Mouse (Mus musculus) MEL (cell line): ENCODE results near the gene Smarca2. TPM values are rescaled to one million over a fixed set of nuclear protein-coding genes. Genes with fewer than 3 reads are reported as not detected.
A peak's percentile ranks its signal among the peaks of the same experiment; 100 is the strongest.

ENCODE experiments used
- DNase-seq: peaks from one replicate; pipeline ENCODE4 v3.0.0; 2011; ENCODE audit warnings: low read depth, low spot score
- H3K27ac ChIP-seq: 2 replicates; pipeline ENCODE4 v1.5.1; 2012; ENCODE audit warnings: low read depth, mild to moderate bottlenecking, control low read depth, low read length, moderate library complexity; ENCODE audit not compliant: control insufficient read depth
- H3K27me3 ChIP-seq, 2 experiments: fragments of 150-350 bp in 1 of 2; sonication (generic) in 1 of 2; 2 replicates each; pipeline ENCODE4 v1.6.1; 2012; ENCODE audit warnings: low read length in 2 of 2, mild to moderate bottlenecking in 2 of 2, improper control_type of control experiment in 1 of 2, moderate library complexity in 1 of 2; ENCODE audit not compliant: insufficient read depth in 2 of 2, control insufficient read depth in 1 of 2
- H3K36me3 ChIP-seq, 2 experiments: 2 replicates each; pipeline ENCODE4 v1.6.1; 2012 to 2014; ENCODE audit warnings: low read length in 2 of 2, improper control_type of control experiment in 1 of 2, inconsistent platforms in 1 of 2, mild to moderate bottlenecking in 1 of 2; ENCODE audit not compliant: insufficient read depth in 2 of 2, control insufficient read depth in 1 of 2
- H3K4me1 ChIP-seq, 2 experiments: fragments of 150-350 bp in 1 of 2; sonication (generic) in 1 of 2; 2 replicates each; pipeline ENCODE4 v1.6.1; 2012; ENCODE audit warnings: low read length in 2 of 2, improper control_type of control experiment in 1 of 2, mild to moderate bottlenecking in 1 of 2; ENCODE audit not compliant: insufficient read depth in 2 of 2, control insufficient read depth in 1 of 2
- H3K4me3 ChIP-seq, 2 experiments: fragments of 150-350 bp in 1 of 2; sonication (generic) in 1 of 2; 2 replicates each; pipeline ENCODE4 v1.5.1; 2012; ENCODE audit warnings: low read depth in 2 of 2, low read length in 2 of 2, mild to moderate bottlenecking in 2 of 2, moderate library complexity in 2 of 2, control low read depth in 1 of 2, improper control_type of control experiment in 1 of 2; ENCODE audit not compliant: control insufficient read depth in 1 of 2, insufficient read depth in 1 of 2
- H3K79me2 ChIP-seq: 2 replicates; pipeline ENCODE4 v1.6.1; 2012; ENCODE audit warnings: mild to moderate bottlenecking, low read length, moderate library complexity; ENCODE audit not compliant: control insufficient read depth, poor library complexity, insufficient read depth
- H3K9ac ChIP-seq: 2 replicates; pipeline ENCODE4 v1.6.1; 2012; ENCODE audit warnings: low read depth, mild to moderate bottlenecking, control low read depth, low read length, moderate library complexity; ENCODE audit not compliant: control insufficient read depth, poor library complexity, severe bottlenecking
- H3K9me3 ChIP-seq: fragments of 150-350 bp; sonication (generic); replicated peaks from 2 replicates; pipeline ENCODE4 v1.6.1; 2012; ENCODE audit warnings: mild to moderate bottlenecking, low read length, improper control_type of control experiment, moderate library complexity; ENCODE audit not compliant: insufficient read depth
- BHLHE40 ChIP-seq: IDR thresholded peaks from 2 replicates; pipeline ENCODE4 v1.6.1; 2012; ENCODE audit warnings: low read depth, mild to moderate bottlenecking, inconsistent platforms, low read length, improper control_type of control experiment, borderline replicate concordance
- CHD1 ChIP-seq: IDR thresholded peaks from 2 replicates; pipeline ENCODE4 v1.6.1; 2012; ENCODE audit warnings: low read depth, mild to moderate bottlenecking, inconsistent platforms, low read length, improper control_type of control experiment
- CHD2 ChIP-seq: IDR thresholded peaks from 2 replicates; pipeline ENCODE4 v1.6.1; 2011; ENCODE audit warnings: low read length, improper control_type of control experiment
- ELF1 ChIP-seq: IDR thresholded peaks from 2 replicates; pipeline ENCODE4 v1.6.1; 2014; ENCODE audit warnings: low read depth, mild to moderate bottlenecking, inconsistent platforms, low read length, improper control_type of control experiment, moderate library complexity
- JUND ChIP-seq: IDR thresholded peaks from 2 replicates; pipeline ENCODE4 v1.6.1; 2011; ENCODE audit warnings: low read depth, mild to moderate bottlenecking, improper control_type of control experiment, low read length
- MEF2A ChIP-seq: IDR thresholded peaks from 2 replicates; pipeline ENCODE4 v1.6.1; 2014; ENCODE audit warnings: low read depth, mild to moderate bottlenecking, inconsistent platforms, low read length, improper control_type of control experiment; ENCODE audit not compliant: poor library complexity, insufficient replicate concordance, severe bottlenecking; ENCODE audit errors: extremely low read depth
- MXI1 ChIP-seq: IDR thresholded peaks from 2 replicates; pipeline ENCODE4 v1.6.1; 2011; ENCODE audit warnings: mild to moderate bottlenecking, low read depth, low read length, improper control_type of control experiment
- NRF1 ChIP-seq: IDR thresholded peaks from 2 replicates; pipeline ENCODE4 v1.6.1; 2014; ENCODE audit warnings: low read depth, mild to moderate bottlenecking, inconsistent platforms, low read length, improper control_type of control experiment, moderate library complexity; ENCODE audit not compliant: poor library complexity, insufficient read depth, severe bottlenecking
- POLR2A ChIP-seq, 2 experiments: IDR thresholded peaks; 2 replicates each; pipeline ENCODE4 v1.6.1; 2011 to 2012; ENCODE audit warnings: low read length in 2 of 2, mild to moderate bottlenecking in 2 of 2, control low read depth in 1 of 2, improper control_type of control experiment in 1 of 2, low read depth in 1 of 2, moderate library complexity in 1 of 2; ENCODE audit not compliant: control insufficient read depth in 1 of 2, insufficient read depth in 1 of 2, poor library complexity in 1 of 2
- POLR2AphosphoS5 ChIP-seq: IDR thresholded peaks from 2 replicates; pipeline ENCODE4 v1.6.1; 2012; ENCODE audit warnings: low read depth, borderline replicate concordance, mild to moderate bottlenecking, inconsistent platforms, low read length, moderate library complexity, mixed read lengths
- RAD21 ChIP-seq: IDR thresholded peaks from 2 replicates; pipeline ENCODE4 v1.6.1; 2011; ENCODE audit warnings: mild to moderate bottlenecking, low read depth, low read length, improper control_type of control experiment
- RCOR1 ChIP-seq: IDR thresholded peaks from 2 replicates; pipeline ENCODE4 v1.6.1; 2012; ENCODE audit warnings: low read depth, mild to moderate bottlenecking, inconsistent platforms, low read length, improper control_type of control experiment
- TCF12 ChIP-seq: IDR thresholded peaks from 2 replicates; pipeline ENCODE4 v1.6.1; 2014; ENCODE audit warnings: low read depth, mild to moderate bottlenecking, inconsistent platforms, low read length, improper control_type of control experiment, moderate library complexity
- UBTF ChIP-seq: IDR thresholded peaks from 2 replicates; pipeline ENCODE4 v1.6.1; 2012; ENCODE audit warnings: low read depth, mild to moderate bottlenecking, inconsistent platforms, low read length, improper control_type of control experiment, moderate library complexity, borderline replicate concordance; ENCODE audit not compliant: insufficient read depth
- USF1 ChIP-seq: IDR thresholded peaks from 2 replicates; pipeline ENCODE4 v1.6.1; 2014; ENCODE audit warnings: low read depth, mild to moderate bottlenecking, inconsistent platforms, low read length, improper control_type of control experiment, moderate library complexity
- ZKSCAN1 ChIP-seq: IDR thresholded peaks from 2 replicates; pipeline ENCODE4 v1.6.1; 2012; ENCODE audit warnings: low read depth, mild to moderate bottlenecking, inconsistent platforms, low read length, improper control_type of control experiment, moderate library complexity
- ZMIZ1 ChIP-seq: IDR thresholded peaks from 2 replicates; pipeline ENCODE4 v1.6.1; 2012; ENCODE audit warnings: low read depth, mild to moderate bottlenecking, inconsistent platforms, low read length, improper control_type of control experiment, moderate library complexity
- ZNF384 ChIP-seq: IDR thresholded peaks from 2 replicates; pipeline ENCODE4 v1.6.1; 2012; ENCODE audit warnings: low read depth, mild to moderate bottlenecking, inconsistent platforms, low read length, improper control_type of control experiment
- polyA plus RNA-seq, 2 experiments: library from polyadenylated mRNA; stranded (reverse) in 1 of 2; unstranded in 1 of 2; fragments of >175 nt in 1 of 2; fragments of >200 nt in 1 of 2; gene quantifications; 2 replicates each; pipeline versions ENCODE4 v1.2.1 to v1.2.4; 2012; ENCODE audit warnings: low replicate concordance in 2 of 2, low read depth in 1 of 2; ENCODE audit not compliant: insufficient read length in 2 of 2, insufficient read depth in 1 of 2, missing spikeins in 1 of 2
- total RNA-seq: library from RNA; depleted of rRNA; stranded (reverse); fragments of 300-350 nt; gene quantifications from 2 replicates; pipeline ENCODE4 v1.2.3, GENCODE M21; 2012

The Smarca2 gene
- total and polyA plus RNA-seq, 3 experiments = 6.6 to 23.2 TPM; not detected in 1

DNA sequence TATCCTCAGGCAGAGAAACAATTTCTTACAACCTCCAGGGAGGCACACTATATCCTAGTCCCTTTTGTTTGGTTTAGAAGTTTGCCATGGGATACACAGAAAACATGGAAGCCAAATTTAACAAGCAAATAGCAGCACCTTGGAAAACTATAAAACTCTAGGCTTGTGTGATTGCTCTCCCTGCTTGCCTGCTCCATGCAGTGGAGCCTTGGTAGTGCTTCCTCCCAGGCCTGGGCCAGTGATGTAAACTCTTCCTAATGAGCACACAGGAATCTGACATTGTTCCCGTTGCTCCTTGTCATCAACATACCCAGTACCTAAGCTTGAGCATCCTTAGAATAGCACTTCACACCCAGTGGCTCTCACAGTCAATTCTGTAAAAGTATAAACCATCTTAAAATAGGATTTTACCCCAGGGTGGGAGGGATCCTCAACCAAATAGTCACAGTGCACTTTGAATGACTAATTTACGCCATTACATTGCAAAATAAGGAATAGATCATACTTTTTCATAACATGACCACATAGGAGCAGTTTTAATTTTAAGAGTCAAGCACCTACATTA is 1.5 kb upstream of the Smarca2 start:
- no peak for DNase-seq
- Histone ChIP-seq H3K4me1 (peaks cover 3 to 5% of the 10 kb centered on the region in 2 experiments), H3K4me3 (no peak overlapping the region), H3K79me2 (peaks cover 12% of the 10 kb centered on the region), H3K9me3 (no peaks in the 10 kb centered on the region), H3K27me3 (peaks cover 0 to 2% of the 10 kb centered on the region in 2 experiments; a peak in 1 of 4 replicates), H3K27ac (no peak overlapping the region), H3K36me3 (peaks cover 0 to 7% of the 10 kb centered on the region in 2 experiments; a peak in 2 of 4 replicates), H3K9ac (no peak overlapping the region)
- TF ChIP-seq USF1 (no peak), MEF2A (no peak), CHD1 (no peak), MXI1 (no peak), RCOR1 (no peak), TCF12 (no peak), NRF1 (no peak), POLR2A (IDR thresholded peaks at IDR 0.05; ENCODE audit: control insufficient read depth in 1 of 2, insufficient read depth in 1 of 2, low read depth in 1 of 2, low read length in 2 of 2, poor library complexity in 1 of 2) (no peak), RAD21 (no peak), ELF1 (no peak), CHD2 (no peak), ZMIZ1 (no peak), ZNF384 (no peak), ZKSCAN1 (no peak), JUND (no peak)

DNA sequence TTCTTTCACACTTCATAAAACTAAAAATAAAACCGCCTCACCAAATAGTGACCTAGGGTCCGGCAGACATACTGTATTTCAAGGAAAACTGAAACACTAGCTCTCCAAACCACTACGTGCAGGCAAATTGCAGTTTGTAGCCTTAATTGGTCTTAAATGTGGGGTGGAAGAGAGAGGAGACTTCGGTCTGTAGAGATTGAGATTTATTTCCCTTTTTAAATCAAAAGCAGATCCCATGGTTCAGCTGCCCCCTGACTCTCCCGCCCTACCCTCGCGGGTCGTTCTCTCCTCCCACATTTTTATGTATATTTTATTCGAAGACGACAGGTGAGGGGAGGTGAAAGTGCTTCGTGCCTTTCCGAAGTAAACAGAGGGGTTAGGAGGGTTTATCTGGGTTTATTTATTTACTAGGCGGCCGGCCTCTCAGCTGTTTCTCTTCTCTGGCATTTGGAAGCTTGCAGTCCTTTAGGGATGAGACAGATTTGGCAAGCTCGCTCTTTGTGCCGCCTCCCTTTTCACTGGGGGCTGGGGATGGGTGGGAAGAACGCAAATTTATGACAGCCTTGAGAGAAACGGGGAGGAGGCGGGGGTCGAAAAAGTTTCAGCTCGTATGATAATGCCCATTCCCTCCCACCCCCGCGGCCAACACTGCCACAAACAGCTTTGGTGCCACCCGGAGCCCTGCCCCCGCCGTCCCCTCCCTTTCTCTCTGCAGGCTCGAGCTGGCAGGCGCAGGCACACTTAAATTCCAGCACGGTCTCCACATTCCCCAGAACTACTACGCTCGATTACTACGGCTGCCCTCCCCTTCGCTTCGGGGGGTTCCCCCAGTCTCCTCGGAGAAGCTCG is 720 bp upstream of the Smarca2 start:
- DNase-seq = peak; percentile 18
- H3K4me3 ChIP-seq = peak overlapping the region; percentile 88 to 90
- TF ChIP-seq RCOR1 (0 out of 2 replicates have a peak, but pooled peaks have one; percentile 31), BHLHE40 (0 out of 2 replicates have a peak, but pooled peaks have one; percentile 11), UBTF (0 out of 2 replicates have a peak, but pooled peaks have one; percentile 15), POLR2AphosphoS5 (no peak)
- H3K27ac ChIP-seq = peak overlapping the region; percentile 59
- H3K9ac ChIP-seq = peak overlapping the region; percentile 83
- peaks cover 7 to 10% of the 10 kb centered on the region in 2 experiments for H3K4me1 ChIP-seq
- peaks cover 0 to 14% of the 10 kb centered on the region in 2 experiments; a peak in 2 of 4 replicates for H3K36me3 ChIP-seq
- H3K9me3 ChIP-seq = no peaks in the 10 kb centered on the region
- peaks cover 0 to 2% of the 10 kb centered on the region in 2 experiments; a peak in 1 of 4 replicates for H3K27me3 ChIP-seq
- peaks cover 16% of the 10 kb centered on the region for H3K79me2 ChIP-seq
